Mouse (Mus musculus) kidney, postnatal 25 days (tissue): ENCODE data around the gene Ksr2.

Experiments used
- DNase-seq, 2 experiments: peaks; one replicate each; pipeline ENCODE4 v3.0.0; 2021; ENCODE audit warnings: mixed read lengths in 2 of 2

The Ksr2 gene

GRCm38 (mm10) chr5:117803551-117803950, 389.8 kb downstream of the Ksr2 start:
- DNase-seq, result no peak

- DNase-seq, result no peak
Observed at GRCm38 (mm10) chr5:117810930-117811329, 397.1 kb downstream of the Ksr2 start.

- DNase-seq, result no peak
Observed at GRCm38 (mm10) chr5:117818800-117819199, 405.0 kb downstream of the Ksr2 start.

- DNase-seq, result no peak
Observed at GRCm38 (mm10) chr5:117820445-117820844, 406.6 kb downstream of the Ksr2 start.

- DNase-seq, result no peak
Observed at GRCm38 (mm10) chr5:117823811-117824210, 410.0 kb downstream of the Ksr2 start.

- DNase-seq, result peak in 1 of 2 experiments; percentile 17
Observed at GRCm38 (mm10) chr5:117824486-117824885, 410.7 kb downstream of the Ksr2 start.
